Mouse (Mus musculus): ENCODE results near the gene D430042O09Rik. TPM values are rescaled to one million over a fixed set of nuclear protein-coding genes. Genes with fewer than 3 reads are reported as not detected.
A peak's percentile ranks its signal among the peaks of the same experiment; 100 is the strongest.

The D430042O09Rik gene
- polyA plus RNA-seq, 1 experiment from 2014 or later, result 12.1 TPM

GRCm38 (mm10) chr7:125806571-125806970, 98.9 kb downstream of the D430042O09Rik start:
- DNase-seq (ENCODE audit: low spot score) (no peak), ATAC-seq (ENCODE audit: insufficient read depth, low FRiP score, low TSS enrichment) (no peak)
- WGBS, result 90% methylated on average over 1 of the region's 1 CpGs
- H3K27me3 ChIP-seq (ENCODE audit: control insufficient read depth, insufficient read depth, low read length), result no peaks in the 10 kb centered on the region
- H3K4me1 ChIP-seq (ENCODE audit: control insufficient read depth, insufficient read depth, low read length), result no peaks in the 10 kb centered on the region
- H3K36me3 ChIP-seq (ENCODE audit: control insufficient read depth, insufficient read depth, low read length), result no peaks in the 10 kb centered on the region
- H3K9me3 ChIP-seq (ENCODE audit: control insufficient read depth, low read length), result no peaks in the 10 kb centered on the region
- no peak overlapping the region for H3K9ac ChIP-seq (ENCODE audit: low read length)
- no peak overlapping the region for H3K27ac ChIP-seq (ENCODE audit: low read depth, low read length)
- no peak overlapping the region for H3K4me2 ChIP-seq (ENCODE audit: low read depth)
- no peak overlapping the region for H3K4me3 ChIP-seq (ENCODE audit: low read depth, low read length)

GRCm38 (mm10) chr7:125808210-125808609, 100.5 kb downstream of the D430042O09Rik start:
- Histone ChIP-seq H3K36me3 (ENCODE audit: control insufficient read depth, insufficient read depth, low read length) (no peaks in the 10 kb centered on the region), H3K9me3 (ENCODE audit: control insufficient read depth, low read length) (no peaks in the 10 kb centered on the region), H3K27ac (ENCODE audit: low read depth, low read length) (no peak overlapping the region), H3K9ac (ENCODE audit: low read length) (no peak overlapping the region), H3K4me1 (ENCODE audit: control insufficient read depth, insufficient read depth, low read length) (no peaks in the 10 kb centered on the region), H3K4me3 (ENCODE audit: low read depth, low read length) (no peak overlapping the region), H3K27me3 (ENCODE audit: control insufficient read depth, insufficient read depth, low read length) (no peaks in the 10 kb centered on the region), H3K4me2 (ENCODE audit: low read depth) (no peak overlapping the region)
- no peak for DNase-seq (ENCODE audit: low spot score)
- WGBS, result 90% methylated on average over 3 of the region's 3 CpGs
- no peak for ATAC-seq (ENCODE audit: insufficient read depth, low FRiP score, low TSS enrichment)

- Histone ChIP-seq H3K4me1 (ENCODE audit: control insufficient read depth, insufficient read depth, low read length) (peaks cover 11% of the 10 kb centered on the region), H3K9ac (ENCODE audit: low read length) (no peak overlapping the region), H3K27ac (ENCODE audit: low read depth, low read length) (no peak overlapping the region), H3K4me2 (ENCODE audit: low read depth) (no peak overlapping the region), H3K27me3 (ENCODE audit: control insufficient read depth, insufficient read depth, low read length) (no peaks in the 10 kb centered on the region), H3K9me3 (ENCODE audit: control insufficient read depth, low read length) (no peaks in the 10 kb centered on the region), H3K36me3 (ENCODE audit: control insufficient read depth, insufficient read depth, low read length) (no peaks in the 10 kb centered on the region), H3K4me3 (ENCODE audit: low read depth, low read length) (no peak overlapping the region)
- DNase-seq (ENCODE audit: low spot score), result no peak
- ATAC-seq (ENCODE audit: insufficient read depth, low FRiP score, low TSS enrichment), result no peak
- WGBS, result 93% methylated on average over 8 of the region's 8 CpGs
These were observed 105.0 kb downstream of the D430042O09Rik start for GRCm38 (mm10) chr7:125812721-125813120.

- DNase-seq (ENCODE audit: low spot score) (peak; percentile 55), ATAC-seq (ENCODE audit: insufficient read depth, low FRiP score, low TSS enrichment) (peak; percentile 76)
- no peak overlapping the region for H3K4me3 ChIP-seq (ENCODE audit: low read depth, low read length)
- H3K36me3 ChIP-seq (ENCODE audit: control insufficient read depth, insufficient read depth, low read length), result no peaks in the 10 kb centered on the region
- H3K4me2 ChIP-seq (ENCODE audit: low read depth), result no peak overlapping the region
- no peaks in the 10 kb centered on the region for H3K27me3 ChIP-seq (ENCODE audit: control insufficient read depth, insufficient read depth, low read length)
- no peaks in the 10 kb centered on the region for H3K9me3 ChIP-seq (ENCODE audit: control insufficient read depth, low read length)
- peaks cover 11% of the 10 kb centered on the region for H3K4me1 ChIP-seq (ENCODE audit: control insufficient read depth, insufficient read depth, low read length)
- no peak overlapping the region for H3K9ac ChIP-seq (ENCODE audit: low read length)
- H3K27ac ChIP-seq (ENCODE audit: low read depth, low read length), result peak overlapping the region; percentile 44; the same call in 1 of the 2 replicates
- 34% methylated on average over 3 of the region's 3 CpGs for WGBS
These were observed 108.0 kb downstream of the D430042O09Rik start for GRCm38 (mm10) chr7:125815733-125816132.

- H3K27me3 ChIP-seq (ENCODE audit: control insufficient read depth, insufficient read depth, low read length), result no peaks in the 10 kb centered on the region
- no peak overlapping the region for H3K9ac ChIP-seq (ENCODE audit: low read length)
- no peak overlapping the region for H3K27ac ChIP-seq (ENCODE audit: low read depth, low read length)
- H3K4me2 ChIP-seq (ENCODE audit: low read depth), result no peak overlapping the region
- no peaks in the 10 kb centered on the region for H3K9me3 ChIP-seq (ENCODE audit: control insufficient read depth, low read length)
- 64% methylated on average over 9 of the region's 9 CpGs for WGBS
- ATAC-seq (ENCODE audit: insufficient read depth, low FRiP score, low TSS enrichment) (no peak), DNase-seq (ENCODE audit: low spot score) (peak; percentile 19)
- no peaks in the 10 kb centered on the region for H3K36me3 ChIP-seq (ENCODE audit: control insufficient read depth, insufficient read depth, low read length)
- no peak overlapping the region for H3K4me3 ChIP-seq (ENCODE audit: low read depth, low read length)
- peaks cover 11% of the 10 kb centered on the region for H3K4me1 ChIP-seq (ENCODE audit: control insufficient read depth, insufficient read depth, low read length)
These were observed 110.6 kb downstream of the D430042O09Rik start for GRCm38 (mm10) chr7:125818301-125818712.

GRCm38 (mm10) chr7:125820233-125820632, 112.5 kb downstream of the D430042O09Rik start:
- 64% methylated on average over 2 of the region's 2 CpGs for WGBS
- Histone ChIP-seq H3K27me3 (ENCODE audit: control insufficient read depth, insufficient read depth, low read length) (no peaks in the 10 kb centered on the region), H3K4me1 (ENCODE audit: control insufficient read depth, insufficient read depth, low read length) (peaks cover 11% of the 10 kb centered on the region), H3K9ac (ENCODE audit: low read length) (no peak overlapping the region), H3K4me2 (ENCODE audit: low read depth) (no peak overlapping the region), H3K4me3 (ENCODE audit: low read depth, low read length) (no peak overlapping the region), H3K27ac (ENCODE audit: low read depth, low read length) (no peak overlapping the region), H3K36me3 (ENCODE audit: control insufficient read depth, insufficient read depth, low read length) (no peaks in the 10 kb centered on the region), H3K9me3 (ENCODE audit: control insufficient read depth, low read length) (no peaks in the 10 kb centered on the region)
- ATAC-seq (ENCODE audit: insufficient read depth, low FRiP score, low TSS enrichment) (no peak), DNase-seq (ENCODE audit: low spot score) (no peak)

- Histone ChIP-seq H3K4me2 (ENCODE audit: low read depth) (no peak overlapping the region), H3K4me1 (ENCODE audit: control insufficient read depth, insufficient read depth, low read length) (no peaks in the 10 kb centered on the region), H3K27me3 (ENCODE audit: control insufficient read depth, insufficient read depth, low read length) (no peaks in the 10 kb centered on the region), H3K4me3 (ENCODE audit: low read depth, low read length) (no peak overlapping the region), H3K9me3 (ENCODE audit: control insufficient read depth, low read length) (no peaks in the 10 kb centered on the region), H3K9ac (ENCODE audit: low read length) (no peak overlapping the region), H3K36me3 (ENCODE audit: control insufficient read depth, insufficient read depth, low read length) (no peaks in the 10 kb centered on the region), H3K27ac (ENCODE audit: low read depth, low read length) (no peak overlapping the region)
- no peak for DNase-seq (ENCODE audit: low spot score)
- 80% methylated on average over 2 of the region's 2 CpGs for WGBS
- no peak for ATAC-seq (ENCODE audit: insufficient read depth, low FRiP score, low TSS enrichment)
These were observed 118.7 kb downstream of the D430042O09Rik start for GRCm38 (mm10) chr7:125826425-125826824.

GRCm38 (mm10) chr7:125826887-125827286, 119.2 kb downstream of the D430042O09Rik start:
- DNase-seq (ENCODE audit: low spot score) (no peak), ATAC-seq (ENCODE audit: insufficient read depth, low FRiP score, low TSS enrichment) (no peak)
- Histone ChIP-seq H3K4me2 (ENCODE audit: low read depth) (no peak overlapping the region), H3K27ac (ENCODE audit: low read depth, low read length) (no peak overlapping the region), H3K4me3 (ENCODE audit: low read depth, low read length) (no peak overlapping the region), H3K9ac (ENCODE audit: low read length) (no peak overlapping the region), H3K27me3 (ENCODE audit: control insufficient read depth, insufficient read depth, low read length) (no peaks in the 10 kb centered on the region), H3K9me3 (ENCODE audit: control insufficient read depth, low read length) (no peaks in the 10 kb centered on the region), H3K4me1 (ENCODE audit: control insufficient read depth, insufficient read depth, low read length) (no peaks in the 10 kb centered on the region), H3K36me3 (ENCODE audit: control insufficient read depth, insufficient read depth, low read length) (no peaks in the 10 kb centered on the region)
- WGBS, result 83% methylated on average over 3 of the region's 3 CpGs

- WGBS, result 63% methylated on average over 9 of the region's 9 CpGs
- H3K4me1 ChIP-seq (ENCODE audit: control insufficient read depth, insufficient read depth, low read length), result no peaks in the 10 kb centered on the region
- H3K27ac ChIP-seq (ENCODE audit: low read depth, low read length), result no peak overlapping the region
- H3K36me3 ChIP-seq (ENCODE audit: control insufficient read depth, insufficient read depth, low read length), result no peaks in the 10 kb centered on the region
- no peak for DNase-seq (ENCODE audit: low spot score)
- no peak overlapping the region for H3K9ac ChIP-seq (ENCODE audit: low read length)
- ATAC-seq (ENCODE audit: insufficient read depth, low FRiP score, low TSS enrichment), result no peak
- H3K4me2 ChIP-seq (ENCODE audit: low read depth), result no peak overlapping the region
- H3K9me3 ChIP-seq (ENCODE audit: control insufficient read depth, low read length), result no peaks in the 10 kb centered on the region
- H3K4me3 ChIP-seq (ENCODE audit: low read depth, low read length), result no peak overlapping the region
- no peaks in the 10 kb centered on the region for H3K27me3 ChIP-seq (ENCODE audit: control insufficient read depth, insufficient read depth, low read length)
These were observed 119.7 kb downstream of the D430042O09Rik start for GRCm38 (mm10) chr7:125827420-125827819.
